Mouse (Mus musculus): ENCODE measurements at regions not wholly inside any gene's neighbourhood (a gene's known extent, or its start where the extent isn't known, plus 50 kb on each side); places are given as distances from the start of the nearest gene placed in this dataset.
"Not testable (repeated sequence)": the region's sequence is repeated elsewhere in the genome, so short reads cannot be mapped to it uniquely, and the experiment has no call there.

DNA sequence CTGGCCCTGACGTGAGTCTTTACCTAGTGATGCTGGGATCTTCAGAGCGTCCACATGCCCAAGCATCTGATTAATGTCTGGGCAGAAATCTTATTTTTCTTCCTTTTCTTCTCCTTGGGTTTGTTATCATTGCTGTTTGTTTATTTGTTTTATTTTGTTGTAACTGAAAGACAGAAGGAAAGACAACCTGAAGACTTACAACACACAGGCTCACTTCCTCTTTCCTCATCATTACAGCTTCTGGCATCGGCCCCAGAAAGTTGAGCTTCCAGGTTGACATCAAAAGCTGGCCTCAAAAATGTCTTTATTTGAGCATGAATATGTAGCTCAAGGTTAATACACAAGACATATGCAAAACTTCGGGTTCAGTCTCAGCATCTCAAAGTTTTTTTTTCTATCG is 846.4 kb downstream of the Diaph3 start:
- H3K9me3 ChIP-seq: not testable (repeated sequence)
- 92% methylated on average over 5 of the region's 5 CpGs for WGBS

GRCm38 (mm10) chr14:86293804-86294203 is 847.2 kb downstream of the Diaph3 start:
- no peaks in the 10 kb centered on the region for H3K4me1 ChIP-seq
- no peak overlapping the region for H3K4me2 ChIP-seq
- ATAC-seq (ENCODE audit: low FRiP score): no peak
- no peaks in the 10 kb centered on the region for H3K9me3 ChIP-seq
- H3K9ac ChIP-seq: no peak overlapping the region
- H3K4me3 ChIP-seq (replicated peaks): no peak overlapping the region
- H3K27ac ChIP-seq: no peak overlapping the region
- H3K36me3 ChIP-seq (replicated peaks): no peaks in the 10 kb centered on the region
- 85% methylated on average over 1 of the region's 1 CpGs for WGBS
- H3K27me3 ChIP-seq: no peaks in the 10 kb centered on the region

More for the DNA sequence above, 846.4 kb downstream of the Diaph3 start:
- not testable (repeated sequence) for ATAC-seq (ENCODE audit: low FRiP score); H3K27ac ChIP-seq; H3K27me3 ChIP-seq; H3K36me3 ChIP-seq (replicated peaks); H3K4me3 ChIP-seq (replicated peaks); H3K4me2 ChIP-seq; H3K4me1 ChIP-seq; H3K9ac ChIP-seq

DNA sequence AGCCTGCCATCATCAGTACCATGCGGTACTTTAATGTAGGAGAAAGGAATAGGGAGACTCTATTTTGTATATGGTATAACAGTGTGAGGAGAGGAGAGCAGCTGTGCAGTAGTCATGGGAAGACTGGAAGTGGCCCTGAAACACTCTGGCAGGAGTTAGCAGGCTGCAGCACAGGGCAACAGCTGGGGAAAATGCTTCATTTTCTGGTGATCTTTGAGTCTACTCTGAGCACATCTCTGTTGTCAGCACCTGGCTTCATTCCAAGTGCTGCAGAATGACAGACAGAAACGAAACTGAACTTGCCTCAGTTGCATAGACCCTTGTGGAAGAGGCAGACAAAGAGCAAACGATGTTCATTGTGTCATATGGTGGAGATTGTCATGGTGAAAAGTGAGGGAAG is 847.7 kb downstream of the Diaph3 start:
- WGBS: 76% methylated on average over 3 of the region's 3 CpGs
- ATAC-seq (ENCODE audit: low FRiP score): no peak
- Histone ChIP-seq H3K27me3 (no peaks in the 10 kb centered on the region), H3K27ac (no peak overlapping the region), H3K4me2 (no peak overlapping the region), H3K9me3 (no peaks in the 10 kb centered on the region), H3K4me3 (replicated peaks) (no peak overlapping the region), H3K4me1 (no peaks in the 10 kb centered on the region), H3K9ac (no peak overlapping the region), H3K36me3 (replicated peaks) (no peaks in the 10 kb centered on the region)

DNA sequence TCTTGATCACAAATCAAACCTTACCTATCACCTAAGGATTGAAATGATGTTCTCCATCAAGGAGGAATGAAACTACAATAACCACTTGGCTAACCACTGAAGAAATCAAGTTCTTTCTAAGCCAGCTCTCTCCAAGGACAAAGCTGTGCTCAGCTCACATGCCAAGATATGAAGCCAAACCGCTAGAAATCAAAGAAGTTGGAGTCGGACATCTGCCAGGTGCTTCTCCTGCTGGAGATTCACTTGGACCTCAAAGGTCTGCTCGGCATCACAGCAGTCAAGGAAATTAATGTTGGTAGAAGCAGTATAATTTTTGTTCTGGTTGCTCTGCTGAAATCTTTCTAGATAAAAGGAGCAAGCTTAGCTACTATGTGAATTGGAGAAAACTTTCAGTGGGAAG is 850.5 kb downstream of the Diaph3 start:
- H3K4me1 ChIP-seq: no peaks in the 10 kb centered on the region
- no peak overlapping the region for H3K9ac ChIP-seq
- no peaks in the 10 kb centered on the region for H3K36me3 ChIP-seq (replicated peaks)
- H3K4me2 ChIP-seq: no peak overlapping the region
- H3K4me3 ChIP-seq (replicated peaks): no peak overlapping the region
- H3K27me3 ChIP-seq: no peaks in the 10 kb centered on the region
- WGBS: 90% methylated on average over 3 of the region's 3 CpGs
- no peak overlapping the region for H3K27ac ChIP-seq
- ATAC-seq (ENCODE audit: low FRiP score): no peak
- H3K9me3 ChIP-seq: no peaks in the 10 kb centered on the region

DNA sequence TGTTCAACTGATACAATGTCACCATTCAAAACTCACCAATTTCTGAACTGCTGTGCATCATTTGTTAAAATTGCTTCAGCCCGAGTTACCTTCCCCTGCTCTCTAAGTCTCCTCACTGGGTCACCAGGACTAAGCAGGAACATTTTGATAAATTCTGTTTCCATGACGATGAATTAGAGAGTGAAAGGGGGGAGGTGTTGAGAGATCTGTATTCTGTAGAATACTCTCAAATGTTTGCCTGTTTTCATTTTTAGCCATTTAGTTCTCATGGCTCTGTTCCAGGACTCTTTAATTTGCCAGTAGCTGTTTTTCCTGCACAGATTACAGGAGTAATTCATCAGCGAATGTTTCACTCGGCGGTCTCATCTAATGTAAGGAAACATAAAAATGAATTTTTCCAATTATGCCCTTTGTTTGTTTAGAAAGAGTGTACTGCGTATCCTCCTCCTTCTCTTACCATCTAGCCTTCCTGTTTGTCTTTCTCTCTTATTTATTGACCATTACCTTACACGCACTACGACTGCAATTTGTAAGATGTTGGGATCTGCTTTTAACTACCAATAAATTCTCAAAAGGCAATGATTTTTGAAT is 879.3 kb downstream of the Diaph3 start:
- 58% methylated on average over 8 of the region's 8 CpGs for WGBS
- Histone ChIP-seq H3K9ac (no peak overlapping the region), H3K4me2 (no peak overlapping the region), H3K36me3 (replicated peaks) (no peaks in the 10 kb centered on the region), H3K27me3 (no peaks in the 10 kb centered on the region), H3K9me3 (no peaks in the 10 kb centered on the region), H3K4me3 (replicated peaks) (no peak overlapping the region), H3K4me1 (peaks cover 10% of the 10 kb centered on the region), H3K27ac (no peak overlapping the region)
- ATAC-seq (ENCODE audit: low FRiP score): peak; percentile 61; the same call in 1 of the 2 replicates

- no peaks in the 10 kb centered on the region for H3K9me3 ChIP-seq
- H3K9ac ChIP-seq: no peak overlapping the region
- no peak overlapping the region for H3K4me3 ChIP-seq (replicated peaks)
- H3K36me3 ChIP-seq (replicated peaks): no peaks in the 10 kb centered on the region
- H3K4me2 ChIP-seq: no peak overlapping the region
- 55% methylated on average over 1 of the region's 1 CpGs for WGBS
- no peaks in the 10 kb centered on the region for H3K27me3 ChIP-seq
- no peak for ATAC-seq (ENCODE audit: low FRiP score)
- no peak overlapping the region for H3K27ac ChIP-seq
- no peaks in the 10 kb centered on the region for H3K4me1 ChIP-seq
Observed at GRCm38 (mm10) chr14:86254196-86254595, 886.8 kb downstream of the Diaph3 start.

GRCm38 (mm10) chr14:86251617-86252016 is 889.4 kb downstream of the Diaph3 start:
- Histone ChIP-seq H3K36me3 (replicated peaks) (no peaks in the 10 kb centered on the region), H3K9me3 (no peaks in the 10 kb centered on the region), H3K4me1 (no peaks in the 10 kb centered on the region), H3K4me2 (no peak overlapping the region), H3K4me3 (replicated peaks) (no peak overlapping the region), H3K9ac (no peak overlapping the region), H3K27me3 (no peaks in the 10 kb centered on the region), H3K27ac (no peak overlapping the region)
- no peak for ATAC-seq (ENCODE audit: low FRiP score)

DNA sequence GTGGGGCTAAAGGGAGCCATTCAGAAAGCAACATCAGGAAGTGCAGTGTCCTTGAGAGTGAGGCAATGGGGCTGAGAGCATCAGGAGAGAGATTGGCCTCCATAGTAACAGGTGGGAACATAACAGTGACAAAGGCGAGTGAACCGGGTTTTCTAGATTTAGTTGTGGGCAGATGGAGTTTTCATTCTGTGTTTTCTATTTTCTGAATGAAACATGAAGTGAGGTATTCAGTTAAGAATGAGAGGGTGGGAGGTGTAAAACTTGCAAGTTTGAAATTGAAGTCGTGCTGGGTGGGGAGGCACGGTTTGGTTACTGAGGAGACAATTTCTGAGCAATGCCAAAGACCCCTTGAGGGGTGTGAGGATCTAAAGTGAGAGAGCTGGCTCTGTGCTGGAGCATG is 893.3 kb downstream of the Diaph3 start:
- H3K4me3 ChIP-seq (replicated peaks): no peak overlapping the region
- no peak overlapping the region for H3K4me2 ChIP-seq
- no peak overlapping the region for H3K9ac ChIP-seq
- H3K9me3 ChIP-seq: no peaks in the 10 kb centered on the region
- H3K4me1 ChIP-seq: no peaks in the 10 kb centered on the region
- ATAC-seq (ENCODE audit: low FRiP score): no peak
- H3K27ac ChIP-seq: no peak overlapping the region
- H3K27me3 ChIP-seq: no peaks in the 10 kb centered on the region
- no peaks in the 10 kb centered on the region for H3K36me3 ChIP-seq (replicated peaks)
- 97% methylated on average over 4 of the region's 4 CpGs for WGBS

GRCm38 (mm10) chr14:86246770-86247169 is 894.3 kb downstream of the Diaph3 start:
- Histone ChIP-seq H3K4me2 (no peak overlapping the region), H3K27ac (no peak overlapping the region), H3K9ac (no peak overlapping the region), H3K4me3 (replicated peaks) (no peak overlapping the region), H3K4me1 (no peaks in the 10 kb centered on the region), H3K36me3 (replicated peaks) (no peaks in the 10 kb centered on the region), H3K27me3 (no peaks in the 10 kb centered on the region), H3K9me3 (no peaks in the 10 kb centered on the region)
- ATAC-seq (ENCODE audit: low FRiP score): no peak
- 92% methylated on average over 8 of the region's 8 CpGs for WGBS

DNA sequence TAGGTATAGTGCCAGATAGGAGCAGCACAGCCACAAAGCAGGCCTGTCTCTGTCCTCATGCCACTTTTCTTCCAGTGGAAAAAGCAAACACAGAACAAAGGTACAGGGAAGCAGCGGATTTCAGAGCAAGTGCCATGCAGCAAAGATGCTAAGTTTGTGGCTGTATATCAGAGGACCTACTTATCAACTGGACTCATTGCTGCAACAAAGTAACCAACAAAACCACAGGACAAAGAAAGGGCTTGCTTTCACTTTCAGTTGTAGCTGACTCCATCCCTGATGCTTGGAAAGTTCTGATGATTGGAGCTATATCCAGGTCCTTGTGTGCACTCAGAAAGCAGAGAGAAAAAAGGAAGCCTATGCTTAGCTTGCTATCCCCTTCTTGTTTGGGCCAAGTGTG is 897.4 kb downstream of the Diaph3 start:
- no peaks in the 10 kb centered on the region for H3K9me3 ChIP-seq
- H3K4me2 ChIP-seq: no peak overlapping the region
- H3K9ac ChIP-seq: no peak overlapping the region
- no peak overlapping the region for H3K27ac ChIP-seq
- H3K4me3 ChIP-seq (replicated peaks): no peak overlapping the region
- no peaks in the 10 kb centered on the region for H3K27me3 ChIP-seq
- peaks cover 7% of the 10 kb centered on the region; the same call in 1 of the 2 replicates for H3K4me1 ChIP-seq
- H3K36me3 ChIP-seq (replicated peaks): no peaks in the 10 kb centered on the region
- ATAC-seq (ENCODE audit: low FRiP score): no peak
- WGBS: 89% methylated on average over 1 of the region's 1 CpGs

DNA sequence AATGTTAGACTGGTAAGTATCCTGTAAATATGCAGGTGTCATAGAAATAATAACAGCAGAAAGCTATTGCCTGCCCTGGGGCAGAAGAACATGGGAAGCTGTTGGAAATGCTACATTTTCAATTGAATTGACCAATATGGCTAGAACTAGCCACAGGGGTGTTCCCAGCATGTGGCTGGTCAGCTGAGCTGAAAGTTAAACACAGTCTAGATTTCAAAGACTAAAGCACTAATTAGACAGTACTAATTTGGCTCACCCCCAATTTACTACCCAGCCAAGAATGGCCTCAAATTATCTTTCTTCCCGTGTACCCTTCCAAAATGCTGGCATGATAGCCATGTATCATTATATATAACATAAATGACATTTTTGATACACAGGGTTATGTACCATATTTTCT is 898.2 kb downstream of the Diaph3 start:
- no peaks in the 10 kb centered on the region for H3K27me3 ChIP-seq
- no peak overlapping the region for H3K4me3 ChIP-seq (replicated peaks)
- ATAC-seq (ENCODE audit: low FRiP score): no peak
- H3K4me1 ChIP-seq: peaks cover 8% of the 10 kb centered on the region; the same call in 1 of the 2 replicates
- H3K4me2 ChIP-seq: no peak overlapping the region
- H3K9me3 ChIP-seq: no peaks in the 10 kb centered on the region
- 26% methylated on average over 1 of the region's 1 CpGs for WGBS
- H3K27ac ChIP-seq: no peak overlapping the region
- H3K9ac ChIP-seq: no peak overlapping the region
- H3K36me3 ChIP-seq (replicated peaks): no peaks in the 10 kb centered on the region

GRCm38 (mm10) chr14:86239090-86239489 is 901.9 kb downstream of the Diaph3 start:
- Histone ChIP-seq H3K36me3 (replicated peaks) (no peaks in the 10 kb centered on the region), H3K4me3 (replicated peaks) (no peak overlapping the region), H3K9me3 (no peaks in the 10 kb centered on the region), H3K27ac (no peak overlapping the region), H3K9ac (no peak overlapping the region), H3K4me2 (no peak overlapping the region), H3K27me3 (no peaks in the 10 kb centered on the region), H3K4me1 (peaks cover 8% of the 10 kb centered on the region; the same call in 1 of the 2 replicates)
- no peak for ATAC-seq (ENCODE audit: low FRiP score)
- 27% methylated on average over 2 of the region's 2 CpGs for WGBS

DNA sequence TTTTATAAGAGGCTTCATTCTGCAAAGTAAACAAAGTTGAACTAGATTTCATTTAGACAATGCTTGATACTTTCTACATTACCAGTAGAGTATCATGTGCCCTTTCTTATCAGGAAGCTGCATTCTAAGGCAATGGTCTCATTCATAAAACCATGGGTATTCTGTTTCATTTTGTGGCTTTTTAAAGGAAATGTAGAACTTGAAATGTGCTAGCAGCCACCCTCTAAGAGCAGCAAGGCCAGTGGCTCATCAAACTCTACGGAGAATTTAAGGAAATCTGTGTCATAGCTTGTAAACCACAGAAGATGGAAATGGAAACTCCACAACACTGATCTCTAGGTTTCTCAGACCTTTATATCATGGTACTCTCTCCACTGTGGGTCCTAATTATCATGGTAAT is 907.7 kb downstream of the Diaph3 start:
- 92% methylated on average over 1 of the region's 1 CpGs for WGBS
- no peak overlapping the region for H3K4me2 ChIP-seq
- no peak overlapping the region for H3K9ac ChIP-seq
- H3K27me3 ChIP-seq: no peaks in the 10 kb centered on the region
- H3K4me3 ChIP-seq (replicated peaks): no peak overlapping the region
- no peak for ATAC-seq (ENCODE audit: low FRiP score)
- no peaks in the 10 kb centered on the region for H3K4me1 ChIP-seq
- H3K9me3 ChIP-seq: no peaks in the 10 kb centered on the region
- H3K36me3 ChIP-seq (replicated peaks): no peaks in the 10 kb centered on the region
- H3K27ac ChIP-seq: no peak overlapping the region
